Mouse (Mus musculus) lung, adult 10 weeks (tissue): ENCODE measurements around the gene Gpr88. TPM values are rescaled to one million over a fixed set of nuclear protein-coding genes. Genes with fewer than 3 reads are reported as not detected.

Experiments used
- polyA plus RNA-seq: library from polyadenylated mRNA; stranded (reverse); fragments of 350-450 nt; fragmentation: Illumina TruSeq; extraction: RNeasy Lipid Tissue Mini Kit (QIAGEN cat#74804); gene quantifications from one replicate; pipeline ENCODE4 v1.2.3, GENCODE M21; 2014; ENCODE audit warnings: low read depth, low replicate concordance; ENCODE audit not compliant: insufficient read depth

The Gpr88 gene
- polyA plus RNA-seq = 0.74 TPM

DNA sequence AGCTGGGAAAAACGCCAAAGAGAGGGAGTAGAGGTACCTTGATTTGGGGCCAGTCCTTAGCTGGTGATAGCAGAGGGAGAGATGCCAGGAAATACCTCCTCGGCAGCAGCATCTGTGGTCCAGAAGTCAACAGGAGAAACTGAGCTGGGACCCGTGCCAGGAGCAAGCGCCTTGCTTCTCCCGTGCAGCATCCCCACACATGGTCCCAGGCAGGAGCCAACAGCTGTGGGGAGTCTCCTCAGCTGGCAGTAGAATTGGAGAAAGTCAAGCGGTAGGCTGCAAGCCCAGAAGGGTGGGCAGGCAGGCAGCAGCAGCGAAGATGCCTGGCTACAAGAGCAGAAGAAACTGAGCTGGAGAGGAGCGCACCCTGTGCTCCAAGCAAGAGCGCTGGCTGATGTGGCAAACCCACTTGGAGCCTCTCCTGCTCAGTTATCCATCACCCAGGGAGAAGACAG, at the start of gene Gpr88:
Gene Gpr88, minus strand, starts transcription at position 427 of the 455 bp plus-strand sequence.

Other genes with a start within 250 kb of the Gpr88 start
- 11.0 TPM for gene Slc30a7, start 246.1 kb downstream of the Gpr88 start, polyA plus RNA-seq
- gene Extl2, start 246.0 kb downstream of the Gpr88 start, polyA plus RNA-seq = 6.1 TPM
- 34.5 TPM for gene Vcam1, start 123.8 kb downstream of the Gpr88 start, polyA plus RNA-seq
- 9.0 TPM for gene Cdc14a, start 170.5 kb upstream of the Gpr88 start, polyA plus RNA-seq